Mouse (Mus musculus) urinary bladder, postnatal 10 days (tissue): ENCODE measurements around the gene Adamts14.

Source experiments
- DNase-seq: peaks from one replicate; pipeline ENCODE4 v3.0.0; 2022; ENCODE audit warnings: low spot score

Gene Adamts14

GRCm38 (mm10) chr10:61275669-61276110 is 2.5 kb upstream of the Adamts14 start:
- DNase-seq = no peak

GRCm38 (mm10) chr10:61274532-61274931 is 1.3 kb upstream of the Adamts14 start:
- no peak for DNase-seq

- DNase-seq = no peak
Observed at GRCm38 (mm10) chr10:61273844-61274215, 592 bp upstream of the Adamts14 start.

- no peak for DNase-seq
Observed at GRCm38 (mm10) chr10:61272631-61273030, 607 bp downstream of the Adamts14 start.

GRCm38 (mm10) chr10:61272089-61272626 is 1.1 kb downstream of the Adamts14 start:
- no peak for DNase-seq

GRCm38 (mm10) chr10:61267378-61267777 is 5.9 kb downstream of the Adamts14 start:
- DNase-seq = no peak

- DNase-seq = no peak
Observed at GRCm38 (mm10) chr10:61263606-61264005, 9.6 kb downstream of the Adamts14 start.

GRCm38 (mm10) chr10:61261229-61262156 is 11.7 kb downstream of the Adamts14 start:
- DNase-seq = no peak

- DNase-seq = no peak
Observed at GRCm38 (mm10) chr10:61258131-61258530, 15.1 kb downstream of the Adamts14 start.

- no peak for DNase-seq
Observed at GRCm38 (mm10) chr10:61256665-61257064, 16.6 kb downstream of the Adamts14 start.

GRCm38 (mm10) chr10:61255190-61255589 is 18.0 kb downstream of the Adamts14 start:
- DNase-seq = no peak

GRCm38 (mm10) chr10:61254761-61255160 is 18.5 kb downstream of the Adamts14 start:
- DNase-seq = no peak

GRCm38 (mm10) chr10:61249951-61250350 is 23.3 kb downstream of the Adamts14 start:
- DNase-seq = no peak

GRCm38 (mm10) chr10:61248596-61249114 is 24.6 kb downstream of the Adamts14 start:
- DNase-seq = no peak

GRCm38 (mm10) chr10:61246288-61246687 is 26.9 kb downstream of the Adamts14 start:
- no peak for DNase-seq

GRCm38 (mm10) chr10:61241961-61242421 is 31.2 kb downstream of the Adamts14 start:
- DNase-seq = no peak

- DNase-seq = no peak
Observed at GRCm38 (mm10) chr10:61240108-61240920, 32.9 kb downstream of the Adamts14 start.

GRCm38 (mm10) chr10:61237391-61237785 is 35.9 kb downstream of the Adamts14 start:
- no peak for DNase-seq

- no peak for DNase-seq
Observed at GRCm38 (mm10) chr10:61236683-61237390, 36.4 kb downstream of the Adamts14 start.

- DNase-seq = no peak
Observed at GRCm38 (mm10) chr10:61235677-61236267, 37.5 kb downstream of the Adamts14 start.

GRCm38 (mm10) chr10:61234319-61234718 is 38.9 kb downstream of the Adamts14 start:
- DNase-seq = no peak
